Mouse (Mus musculus): ENCODE measurements around the gene Cradd.

Cradd gene

DNA sequence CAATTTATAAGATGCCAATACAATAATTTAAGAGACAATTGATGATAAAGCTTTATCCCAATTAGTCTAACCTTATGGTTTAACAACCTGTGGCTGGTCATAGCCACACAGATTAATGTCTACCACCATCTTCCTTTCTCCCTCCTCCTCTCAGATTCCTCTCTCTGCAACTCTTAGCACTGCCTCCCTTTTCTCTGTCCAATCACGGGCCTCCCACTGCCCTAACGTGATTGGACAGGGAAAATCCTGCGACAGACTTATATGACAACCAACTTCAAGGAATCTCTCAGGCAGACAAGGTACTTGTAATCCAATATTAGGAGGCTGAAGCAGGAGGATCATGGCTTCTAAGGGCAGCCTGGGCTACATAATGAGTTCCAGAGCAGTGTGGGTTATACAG lies 8.7 kb upstream of the Cradd start:
- DNase-seq (ENCODE audit: low spot score in 2 of 2): no peak

DNA sequence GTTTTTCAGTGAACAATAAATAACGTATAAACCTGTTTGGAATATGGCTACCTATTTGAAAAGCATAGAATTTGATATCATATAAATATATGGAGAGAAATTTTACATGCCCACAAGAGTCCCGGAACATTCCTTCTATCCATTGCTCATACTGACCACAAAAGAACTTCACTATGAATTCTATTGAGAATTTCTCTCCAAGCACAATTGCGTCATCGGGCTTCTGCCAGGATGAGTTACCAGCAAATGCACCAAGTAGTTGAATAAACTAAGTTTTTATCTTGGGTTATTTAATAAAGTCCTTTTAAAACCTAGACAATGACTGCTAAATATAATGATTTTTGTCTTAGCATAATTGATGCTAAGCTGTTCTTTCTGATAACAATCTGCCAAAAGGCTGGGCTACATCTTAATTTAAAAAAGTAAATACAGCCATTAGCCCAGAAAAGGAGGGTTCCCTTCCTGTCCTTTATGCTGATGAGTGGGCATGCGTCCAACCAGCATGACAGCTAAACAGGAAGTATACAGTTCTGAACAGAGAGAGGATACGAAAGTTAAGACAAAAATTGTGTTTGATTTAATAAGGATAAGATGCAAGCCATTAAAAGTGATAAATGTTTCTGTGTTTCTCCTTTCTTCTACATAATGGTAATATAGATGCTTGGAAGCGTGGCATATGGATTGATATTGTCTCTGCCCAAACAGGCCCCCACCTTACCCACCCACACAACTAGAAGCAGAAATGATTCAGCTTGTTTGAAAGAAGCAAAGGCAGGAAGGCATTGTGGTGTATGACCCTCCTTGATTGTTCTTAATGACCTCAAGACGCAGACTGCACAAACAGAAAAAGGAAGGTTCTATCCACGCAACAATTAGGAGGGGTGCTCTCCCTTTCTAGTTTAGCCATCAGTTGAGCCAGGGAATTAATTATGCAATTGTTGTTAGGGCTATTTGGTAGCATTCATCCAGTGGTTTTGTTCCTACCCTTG lies 6.7 kb upstream of the Cradd start:
- no peak for DNase-seq (ENCODE audit: low spot score in 2 of 2)

DNA sequence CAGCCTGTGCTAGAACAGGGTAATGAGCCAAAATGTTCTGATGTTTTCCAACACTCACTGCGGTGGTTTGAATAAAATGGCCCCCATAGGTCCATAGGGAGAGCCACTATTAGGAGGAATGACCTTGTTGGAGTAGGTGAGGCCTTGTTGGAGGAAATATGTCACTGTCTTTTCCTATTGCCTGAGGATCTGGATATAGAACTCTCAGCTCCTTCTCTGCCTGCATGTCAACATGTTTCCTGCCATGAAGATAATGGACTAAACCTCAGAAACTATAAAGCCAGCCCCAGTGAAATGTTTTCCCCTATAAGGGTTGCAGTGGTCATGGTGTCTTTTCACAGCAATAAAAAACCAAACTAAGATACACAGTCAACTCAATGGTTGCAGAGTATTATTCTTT lies 6.0 kb upstream of the Cradd start:
- DNase-seq (ENCODE audit: low spot score in 2 of 2): no peak

DNA sequence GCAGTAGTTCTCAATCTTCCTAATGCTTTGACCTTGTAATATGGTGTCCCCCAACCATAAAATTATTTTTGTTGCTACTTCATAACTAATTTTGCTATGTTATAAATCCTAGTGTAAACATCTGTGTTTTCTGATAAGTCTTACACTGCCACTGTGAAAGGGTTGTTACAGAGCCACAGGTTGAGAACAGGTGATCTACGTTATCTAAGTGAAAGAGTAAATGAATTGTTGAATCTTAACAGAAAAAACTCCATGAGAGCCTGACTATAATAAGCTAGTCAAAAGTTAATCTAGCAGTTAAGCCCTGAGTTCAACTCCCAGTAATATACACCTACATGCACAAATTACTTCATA lies 322 bp upstream of the Cradd start:
- DNase-seq (ENCODE audit: low spot score in 2 of 2): no peak

DNA sequence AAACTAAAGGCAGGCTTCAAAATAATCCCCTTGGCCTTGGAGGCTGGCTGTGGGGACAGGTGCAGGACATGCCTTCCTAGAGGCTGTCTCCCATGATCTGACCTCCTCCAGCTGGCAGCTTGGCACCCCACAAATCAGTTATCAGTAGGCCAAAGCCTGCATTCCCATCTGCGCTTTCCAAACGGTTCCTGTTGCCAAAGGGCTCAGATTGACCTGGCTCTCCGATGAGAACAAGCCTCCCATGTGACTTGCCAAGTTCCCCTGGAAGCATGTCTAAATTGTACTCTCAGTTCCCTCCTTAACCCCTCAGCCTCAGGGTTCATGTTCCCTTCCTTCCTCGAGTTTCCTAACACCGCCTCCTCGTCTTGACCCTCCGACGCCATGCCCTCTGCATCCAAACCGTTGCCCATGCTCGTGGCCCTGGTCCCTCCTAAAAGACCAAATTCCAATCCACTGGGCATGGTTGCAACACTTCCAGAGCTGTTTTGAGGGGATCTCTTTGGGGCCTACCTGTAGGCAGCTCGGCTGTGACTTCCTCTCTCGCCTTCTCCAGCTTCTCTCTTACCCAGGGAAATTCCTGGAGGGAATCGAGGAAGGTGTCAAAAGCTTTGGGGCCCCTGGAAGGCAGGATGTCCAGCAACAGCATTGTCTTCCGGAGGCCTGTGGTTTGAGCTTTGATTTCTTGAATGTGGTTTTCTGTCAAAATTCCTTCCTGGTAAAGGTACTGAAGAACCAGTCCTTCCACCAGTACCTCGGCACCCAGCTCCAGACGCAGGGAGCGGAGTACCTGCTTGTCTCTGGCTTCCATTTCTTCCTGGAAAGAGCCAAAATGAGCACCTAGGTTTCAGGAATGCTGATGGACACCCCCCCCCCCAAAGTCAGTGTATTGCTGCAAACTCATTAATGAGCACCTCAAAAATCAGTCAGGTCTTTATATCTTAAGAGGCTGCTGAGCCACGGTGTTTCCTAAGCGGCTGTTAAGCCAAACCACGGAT lies 1.6 kb downstream of the Cradd start:
- DNase-seq (ENCODE audit: low spot score in 2 of 2): peak; percentile 90 to 91

DNA sequence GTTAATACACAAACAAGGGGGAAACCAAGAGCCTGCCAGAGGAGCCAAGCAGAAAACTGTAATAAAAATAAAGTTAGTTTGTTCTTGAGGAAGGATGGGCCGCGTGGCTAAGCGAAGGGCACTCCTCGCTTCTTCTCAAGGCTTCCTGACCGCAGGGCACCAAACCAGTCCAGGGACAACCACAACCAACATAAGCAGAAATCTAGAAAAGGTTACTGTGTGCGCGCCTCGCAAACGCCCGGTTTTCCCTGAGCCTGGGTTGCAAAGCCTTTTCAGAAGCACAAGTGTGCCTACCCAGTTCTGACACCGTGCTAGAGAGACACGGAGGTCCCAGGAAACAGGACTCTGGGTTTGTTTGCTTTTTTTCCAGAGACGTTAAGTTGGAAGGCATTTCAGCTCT lies 4.9 kb downstream of the Cradd start:
- no peak for DNase-seq (ENCODE audit: low spot score in 2 of 2)

DNA sequence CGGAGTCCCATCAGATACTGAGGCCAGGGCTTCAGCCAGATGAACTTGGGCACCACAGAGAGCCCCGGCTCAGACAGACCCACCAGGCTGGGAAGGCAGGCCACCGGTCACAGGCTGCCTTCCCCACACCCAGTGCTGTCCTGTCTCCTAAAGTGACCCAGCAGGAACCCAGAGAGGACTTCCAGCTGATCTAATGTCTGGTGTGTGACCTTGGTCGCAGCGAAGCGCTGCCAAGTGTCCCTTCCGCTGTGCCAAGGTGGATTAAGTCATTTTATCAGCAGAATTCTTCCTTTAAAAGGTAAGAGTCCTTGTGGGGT lies 5.6 kb downstream of the Cradd start:
- peak in 1 of 2 experiments; percentile 86 for DNase-seq (ENCODE audit: low spot score in 2 of 2)

DNA sequence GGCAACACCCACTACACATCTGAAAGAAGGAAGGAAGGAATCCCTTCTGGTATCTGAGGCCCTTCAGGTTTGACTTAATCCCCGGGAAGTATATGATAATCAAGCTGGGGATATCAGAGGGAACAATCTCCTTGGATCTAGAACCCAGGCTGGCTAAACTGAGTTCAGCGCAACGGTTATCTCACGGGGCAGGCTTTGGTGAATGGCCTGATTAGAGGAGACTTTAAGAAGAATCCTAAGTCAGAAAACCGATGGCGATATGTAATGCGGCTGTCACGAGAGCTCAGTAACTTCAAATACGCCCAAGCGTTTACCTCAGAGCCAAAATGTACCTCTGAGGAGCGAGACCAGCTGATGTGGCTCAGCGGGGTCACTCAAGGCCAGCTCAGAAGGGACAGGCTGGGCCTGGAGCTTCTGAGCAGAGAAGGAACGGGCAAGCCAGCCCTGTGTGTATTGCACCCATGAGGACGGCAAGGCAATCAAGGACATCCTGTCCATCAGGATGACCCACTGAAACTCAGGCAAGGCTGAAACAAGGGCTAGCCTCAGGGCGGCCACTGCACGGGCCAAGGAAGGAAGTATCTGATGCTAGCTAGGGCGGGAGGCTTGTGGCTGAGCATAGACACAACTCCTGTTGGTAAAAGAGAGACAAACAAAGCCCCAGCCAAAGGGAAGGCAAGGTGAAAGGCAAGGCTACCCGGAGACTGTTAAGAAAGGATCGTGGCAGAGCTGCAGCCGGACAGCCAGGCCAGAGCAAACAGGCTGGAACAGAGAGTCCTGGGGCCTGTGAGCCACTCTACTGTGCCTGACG lies 6.1 kb downstream of the Cradd start:
- DNase-seq (ENCODE audit: low spot score in 2 of 2): peak; percentile 76 to 82

DNA sequence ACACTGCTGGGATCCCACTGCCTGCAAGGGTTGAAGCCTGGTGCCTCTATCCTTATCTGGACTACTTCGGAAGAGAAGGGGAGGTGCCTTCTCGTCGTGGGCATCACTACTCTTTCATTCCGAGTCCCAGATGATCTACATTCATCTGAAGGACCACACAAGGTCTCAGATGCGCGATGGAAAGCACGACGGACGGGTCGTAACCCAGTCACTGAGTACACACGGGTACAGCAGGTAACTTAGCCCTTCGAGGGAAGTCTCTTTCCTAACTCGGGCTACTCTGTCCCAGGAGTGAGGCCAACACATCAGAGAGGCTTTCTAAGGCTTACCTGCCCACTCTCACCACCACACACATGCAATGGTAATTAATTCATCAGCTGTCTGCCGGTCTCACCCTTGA lies 6.8 kb downstream of the Cradd start:
- no peak for DNase-seq (ENCODE audit: low spot score in 2 of 2)

DNA sequence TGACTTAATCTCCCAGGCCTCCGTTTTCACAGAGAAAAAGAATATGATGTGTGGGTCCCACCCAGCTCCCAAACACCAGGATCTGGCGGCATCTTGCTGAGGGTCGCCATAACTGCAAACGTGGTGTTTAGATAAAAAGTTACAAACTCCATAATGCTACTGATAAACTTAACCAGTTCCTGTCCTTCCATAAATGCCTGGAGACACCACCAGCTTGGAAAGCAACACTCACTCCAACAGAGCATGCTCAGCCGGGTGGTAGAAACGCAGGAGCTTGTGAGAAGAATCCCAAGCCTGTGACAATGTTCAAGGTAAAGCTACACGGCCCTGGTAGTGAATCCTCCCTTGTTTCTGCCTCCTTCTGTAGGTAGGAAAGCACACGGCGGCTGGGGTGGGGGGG lies 7.3 kb downstream of the Cradd start:
- no peak for DNase-seq (ENCODE audit: low spot score in 2 of 2)

DNA sequence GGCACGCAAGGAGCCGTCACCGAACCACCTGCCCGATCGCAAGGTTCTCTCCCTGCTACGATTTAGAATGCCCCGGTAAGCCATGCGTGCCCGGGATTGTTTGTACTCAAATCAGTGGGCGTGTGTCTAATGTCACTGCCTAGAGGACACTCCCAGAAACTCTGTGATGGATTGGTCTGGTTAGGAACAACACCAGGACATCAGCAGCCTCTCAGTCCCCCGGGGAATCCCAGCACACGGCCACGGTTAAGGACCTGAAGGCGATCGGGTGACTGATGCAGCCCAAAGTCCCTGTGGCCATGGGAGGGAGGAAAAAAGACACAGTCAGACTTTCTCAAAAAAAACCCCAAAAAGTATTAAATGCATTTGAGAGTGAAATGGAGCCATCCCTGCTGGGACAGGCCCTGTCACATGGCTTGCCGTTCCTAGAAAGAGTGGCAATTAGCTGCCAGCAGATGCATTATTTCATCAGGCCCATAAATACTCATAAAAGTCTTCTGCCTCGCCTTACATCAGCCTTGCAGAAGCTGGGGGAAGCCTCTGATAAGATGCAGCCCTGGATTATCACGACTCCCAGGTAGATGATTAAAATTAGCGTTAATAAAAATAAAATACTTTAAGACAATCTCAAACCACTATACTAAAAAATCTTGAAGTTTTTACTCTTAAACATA lies 8.0 kb downstream of the Cradd start:
- no peak for DNase-seq (ENCODE audit: low spot score in 2 of 2)

DNA sequence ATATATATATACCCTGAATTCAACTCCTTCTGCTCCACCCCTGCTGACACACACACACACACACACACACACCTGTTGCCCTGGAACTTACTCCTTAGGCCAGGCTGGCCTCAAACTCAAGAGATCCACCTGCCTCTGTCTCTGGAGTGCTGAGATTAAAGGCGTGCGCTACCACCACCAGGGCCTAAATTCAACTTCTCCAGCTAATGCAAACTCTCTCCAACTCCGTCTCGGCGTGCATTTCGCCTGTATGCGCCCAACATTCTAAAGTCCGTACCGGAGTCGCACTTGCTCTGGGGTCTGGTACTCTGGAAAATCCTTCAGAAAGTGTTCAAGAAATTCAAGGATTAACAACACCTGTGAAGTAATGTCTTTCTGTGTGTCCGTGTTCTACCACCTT lies 8.6 kb downstream of the Cradd start:
- no peak for DNase-seq (ENCODE audit: low spot score in 2 of 2)

DNA sequence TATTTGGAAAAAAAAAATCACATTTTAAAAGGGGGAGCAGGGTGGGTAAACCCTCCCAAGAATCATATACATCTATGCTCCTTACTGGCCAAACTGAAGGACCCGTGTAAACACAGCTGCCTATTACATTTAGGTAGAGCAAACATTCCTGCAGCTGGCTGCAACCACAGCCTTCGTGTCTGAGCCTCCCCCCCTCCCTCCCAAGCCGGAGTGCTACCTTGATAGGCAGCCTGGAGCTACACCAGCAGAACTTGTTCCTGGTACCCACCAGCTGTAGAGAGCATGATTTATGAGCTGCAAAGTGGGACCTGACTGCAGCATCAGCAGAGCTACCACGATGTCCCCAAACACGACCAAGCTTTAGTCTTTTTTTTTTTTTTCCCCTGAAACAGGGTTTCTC lies 9.9 kb downstream of the Cradd start:
- no peak for DNase-seq (ENCODE audit: low spot score in 2 of 2)

DNA sequence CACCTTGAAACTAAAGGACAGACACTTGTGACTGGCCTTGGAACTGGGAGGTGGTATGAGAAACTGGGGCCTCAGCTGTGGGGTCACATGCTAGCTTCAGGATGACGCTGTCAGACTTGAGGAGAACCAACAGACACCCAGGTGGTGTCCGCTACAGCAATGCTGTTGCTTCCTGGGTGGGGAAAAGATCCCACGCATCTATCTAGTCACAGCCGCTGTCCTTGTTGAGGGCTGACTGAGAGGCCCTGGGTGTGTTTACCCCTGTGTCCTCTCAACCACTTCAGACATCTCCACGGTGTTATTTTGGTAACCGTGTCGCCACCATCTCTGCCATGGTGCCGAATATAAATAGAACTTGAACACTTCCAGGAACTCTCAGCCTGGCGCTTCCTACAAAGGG lies 10.4 kb downstream of the Cradd start:
- peak; percentile 69 to 76 for DNase-seq (ENCODE audit: low spot score in 2 of 2)

DNA sequence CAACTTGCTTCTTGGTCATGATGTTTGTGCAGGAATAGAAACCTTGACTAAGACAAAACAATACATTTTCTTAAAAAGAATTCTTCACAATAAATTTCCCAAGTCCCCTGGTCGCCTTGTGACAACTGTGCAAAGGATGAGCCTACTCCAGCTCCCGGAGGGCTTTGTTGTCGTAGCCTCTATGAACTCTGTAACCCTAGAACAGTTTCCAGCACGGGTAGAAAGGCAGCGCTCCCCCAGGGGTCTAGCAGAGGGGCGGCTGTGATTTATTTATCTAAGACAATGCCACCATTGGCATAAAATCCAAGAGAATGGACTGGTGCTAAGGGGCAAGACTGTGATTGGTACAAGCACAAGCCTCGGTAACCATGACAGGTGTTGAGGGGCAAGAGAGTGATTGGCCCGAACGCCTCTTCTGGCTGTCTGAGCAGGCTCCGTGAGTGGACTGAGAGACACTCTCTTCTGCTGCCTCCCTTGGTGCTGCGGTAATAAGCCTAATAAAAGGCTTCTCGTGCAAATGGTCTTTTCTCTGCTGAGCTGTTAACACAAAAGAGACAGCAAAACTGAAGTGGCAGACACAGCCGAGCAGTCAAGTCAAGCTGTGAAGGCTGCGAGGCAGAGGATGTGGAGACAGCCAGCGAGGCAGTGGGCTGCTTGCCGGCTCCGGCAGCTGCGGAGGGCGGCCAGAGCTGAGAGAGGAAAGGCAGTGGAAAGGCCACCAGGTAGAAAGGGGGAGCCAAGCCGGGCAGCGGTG lies 13.1 kb downstream of the Cradd start:
- no peak for DNase-seq (ENCODE audit: low spot score in 2 of 2)

DNA sequence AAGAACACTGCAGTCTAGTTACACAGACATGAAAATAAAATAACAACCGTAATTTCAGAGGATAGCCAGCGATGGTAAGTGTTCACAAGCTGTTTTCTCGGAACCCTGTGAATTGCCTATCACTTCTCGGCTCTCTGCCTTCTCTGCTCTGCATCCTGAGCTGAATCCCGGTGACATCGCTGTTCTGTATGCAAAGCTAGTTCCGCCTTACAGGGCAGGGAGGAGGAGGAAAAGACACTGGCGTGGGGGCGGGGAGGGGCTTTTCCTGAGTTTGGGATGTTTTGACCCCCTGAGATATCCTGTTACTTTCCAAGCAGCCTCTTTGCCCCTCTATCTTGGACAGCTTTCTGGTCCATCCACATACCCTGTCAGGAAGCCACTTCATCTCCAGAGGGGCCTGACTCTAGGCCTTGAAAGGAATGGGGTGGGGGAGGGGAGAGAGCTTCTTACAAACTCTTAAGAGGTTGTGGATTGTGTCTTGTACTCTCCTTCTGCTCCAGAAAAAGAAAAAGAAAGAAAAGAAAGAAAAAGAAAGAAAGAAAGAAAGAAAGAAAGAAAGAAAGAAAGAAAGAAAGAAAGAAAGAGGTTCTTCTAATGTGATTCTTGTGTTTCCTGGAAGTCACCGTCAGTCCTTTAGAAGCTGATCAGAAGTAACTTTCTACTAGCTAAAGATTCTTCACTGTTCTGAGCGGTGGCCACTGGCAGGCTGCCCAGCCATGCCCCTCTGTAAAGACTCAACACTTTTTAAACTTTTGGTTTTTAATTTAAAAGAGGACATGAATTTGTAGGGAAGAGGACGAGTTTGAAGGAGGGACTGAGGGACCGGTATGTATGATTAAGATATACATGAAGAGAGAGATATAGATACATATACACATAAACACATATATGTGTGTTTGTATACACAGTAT lies 14.3 kb downstream of the Cradd start:
- DNase-seq (ENCODE audit: low spot score in 2 of 2): no peak

DNA sequence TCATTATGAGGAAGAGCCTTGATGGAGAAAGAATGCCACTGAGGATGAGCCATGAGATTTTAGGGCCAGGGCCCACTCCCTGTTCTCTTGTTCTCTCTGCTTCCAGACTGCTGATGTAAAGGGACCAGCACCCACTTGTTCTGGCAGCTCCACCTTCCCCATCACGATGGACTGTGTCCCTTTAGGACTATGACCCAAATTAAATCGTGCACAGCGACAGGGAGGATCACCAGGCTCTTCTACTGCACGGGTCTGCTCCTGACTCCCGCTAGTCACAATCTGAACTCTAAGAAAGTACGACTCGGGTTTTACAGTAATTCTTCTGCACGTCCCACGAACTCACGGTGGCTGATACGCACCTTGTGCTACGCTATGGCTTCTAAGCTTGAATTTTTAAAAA lies 14.9 kb downstream of the Cradd start:
- no peak for DNase-seq (ENCODE audit: low spot score in 2 of 2)

DNA sequence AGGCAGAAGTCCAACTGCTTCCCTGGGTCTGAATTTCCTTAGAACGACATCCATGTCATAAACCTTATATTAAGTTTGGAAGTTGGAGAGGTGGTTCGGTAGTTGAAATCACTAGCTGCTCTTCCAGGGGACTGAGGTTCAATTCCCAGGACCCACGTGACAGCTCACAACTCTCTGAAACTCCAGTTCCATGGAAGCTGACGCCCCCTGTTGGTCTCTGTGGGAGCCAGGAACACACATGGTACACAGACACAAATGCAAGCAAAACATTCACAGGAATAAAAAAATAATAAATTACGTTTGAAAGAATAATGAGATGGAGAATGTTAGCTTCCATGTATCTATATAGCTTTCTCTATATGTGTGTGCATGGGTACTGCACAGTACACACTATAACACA lies 16.0 kb downstream of the Cradd start:
- DNase-seq (ENCODE audit: low spot score in 2 of 2): no peak

DNA sequence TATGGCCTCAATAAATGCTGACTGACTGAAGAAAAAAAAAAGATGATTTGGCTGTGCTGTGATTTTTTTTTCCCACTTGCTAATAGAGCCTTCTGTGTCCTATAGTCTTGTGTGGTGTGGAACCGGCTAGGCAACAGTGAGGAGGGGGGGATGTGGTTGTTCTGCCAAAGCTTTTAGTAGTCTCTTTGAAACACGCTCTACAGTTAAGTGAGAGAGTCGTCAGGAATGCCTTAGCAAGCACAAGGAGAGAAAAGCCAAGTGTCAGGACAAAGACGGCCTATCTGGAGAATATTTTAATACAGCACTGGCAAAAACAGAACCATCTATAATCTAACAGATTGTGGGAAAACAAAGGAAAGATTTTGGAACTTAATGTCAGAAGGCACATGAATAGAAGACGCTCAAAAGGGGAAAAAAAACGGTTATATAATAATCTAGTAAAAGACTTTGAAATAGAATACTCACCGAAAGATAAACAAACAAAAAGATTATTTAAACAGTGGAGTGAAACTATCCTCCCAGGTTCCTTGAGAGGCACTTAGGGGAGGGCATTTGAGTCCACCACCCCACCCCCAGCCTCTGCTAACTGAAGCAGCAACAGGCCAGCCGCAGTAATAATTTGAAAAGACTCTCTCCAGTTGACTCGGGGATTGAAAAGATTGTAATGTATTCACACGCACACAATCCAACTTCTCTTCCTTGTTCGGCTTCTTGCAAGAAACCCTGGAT lies 16.9 kb downstream of the Cradd start:
- DNase-seq (ENCODE audit: low spot score in 2 of 2): no peak

All from heart, adult 9 months (tissue).